Mouse (Mus musculus): ENCODE data around the gene Cilp2. TPM values are rescaled to one million over a fixed set of nuclear protein-coding genes. Genes with fewer than 3 reads are reported as not detected.

The Cilp2 gene
- total RNA-seq, 1 experiment: 7.3 TPM

DNA sequence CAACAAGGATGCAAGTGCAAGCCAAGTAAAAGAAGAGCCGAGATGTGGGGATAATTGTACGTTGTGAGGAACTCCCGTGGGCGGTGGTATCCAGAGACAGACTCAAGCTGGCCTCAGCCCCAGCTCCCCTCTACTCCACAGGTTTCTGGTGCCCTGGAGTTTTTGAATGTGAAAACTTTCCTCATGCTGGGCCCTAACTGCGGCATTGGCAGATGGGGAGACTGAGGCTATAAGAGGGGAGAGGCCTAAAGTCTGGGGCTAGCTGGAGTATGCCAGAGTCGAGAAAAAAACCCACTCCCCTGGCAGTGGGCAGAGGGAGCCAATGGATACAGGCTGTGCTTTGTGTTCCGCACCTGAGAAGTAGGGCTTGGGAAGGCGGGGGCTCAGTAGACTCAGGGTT is 16.6 kb upstream of the Cilp2 start:
- H3K36me3 ChIP-seq (ENCODE audit: control insufficient read depth, insufficient read depth, low read length, poor library complexity, severe bottlenecking): peaks cover 12% of the 10 kb centered on the region
- H3K4me3 ChIP-seq (ENCODE audit: insufficient read depth in 1 of 2, low read depth in 1 of 2, low read length in 2 of 2, poor library complexity in 1 of 2, severe bottlenecking in 1 of 2): no peak overlapping the region
- in situ Hi-C loops (cut with MboI; ENCODE audit: low sequenced_read_pairs in 2 of 2, unreplicated experiment in 2 of 2): no loop called here
- no peaks in the 10 kb centered on the region for H3K9me3 ChIP-seq (ENCODE audit: control insufficient read depth, insufficient read depth, low read depth, low read length)
- no peak overlapping the region for H3K27ac ChIP-seq (ENCODE audit: insufficient read depth, low read depth, low read length, poor library complexity, severe bottlenecking)
- no peak for DNase-seq (ENCODE audit: low read depth, low spot score)
- TF ChIP-seq CHD2 (IDR thresholded peaks at IDR 0.05; ENCODE audit: low read depth, low read length): no peak
- no peak for TF ChIP-seq HCFC1 (IDR thresholded peaks at IDR 0.05; ENCODE audit: borderline replicate concordance, insufficient read depth, low read length)
- TF ChIP-seq ZNF384 (IDR thresholded peaks at IDR 0.05; ENCODE audit: low read depth, low read length): no peak
- no peak for TF ChIP-seq ZC3H11A (IDR thresholded peaks at IDR 0.05; ENCODE audit: borderline replicate concordance, low read depth, low read length)
- TF ChIP-seq MAFK (IDR thresholded peaks at IDR 0.05; ENCODE audit: insufficient read depth, low read depth, low read length): no peak
- peak overlapping the region; percentile 76; the same call in 1 of the 2 replicates for H3K9ac ChIP-seq (ENCODE audit: insufficient read depth, low read depth, low read length, poor library complexity, severe bottlenecking)
- peaks cover 0 to 15% of the 10 kb centered on the region in 2 experiments; a peak in 2 of 4 replicates for H3K4me1 ChIP-seq (ENCODE audit: control insufficient read depth in 2 of 2, insufficient read depth in 2 of 2, low read length in 2 of 2, poor library complexity in 1 of 2)

DNA sequence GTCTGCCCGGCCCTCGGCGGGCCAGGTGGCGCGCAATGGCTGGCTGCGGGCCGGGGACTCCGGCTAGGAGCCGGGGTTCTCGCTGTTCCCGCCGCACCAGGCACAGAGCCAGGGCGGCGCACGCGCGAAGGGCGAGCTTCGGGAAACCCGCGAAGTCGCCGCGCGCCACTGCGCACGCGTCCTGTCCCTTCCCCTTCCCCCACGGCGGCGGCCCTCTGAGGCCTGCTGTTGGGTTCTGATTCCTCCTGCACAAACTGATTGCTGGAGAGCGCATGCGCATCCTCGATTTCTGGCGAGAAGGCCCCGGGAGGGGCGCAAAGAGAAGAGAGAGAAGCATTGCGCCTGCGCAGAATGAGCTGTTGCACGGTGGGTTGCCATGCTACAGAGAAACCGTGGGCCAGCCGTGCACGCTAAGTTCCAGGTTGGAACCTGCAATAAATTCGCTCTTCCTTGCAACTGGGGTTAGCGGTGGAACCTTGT is 15.6 kb upstream of the Cilp2 start:
- Histone ChIP-seq H3K27ac (ENCODE audit: insufficient read depth, low read depth, low read length, poor library complexity, severe bottlenecking) (peak overlapping the region; percentile 64), H3K4me3 (ENCODE audit: insufficient read depth in 1 of 2, low read depth in 1 of 2, low read length in 2 of 2, poor library complexity in 1 of 2, severe bottlenecking in 1 of 2) (peak overlapping the region; percentile 65 to 67), H3K4me1 (ENCODE audit: control insufficient read depth in 2 of 2, insufficient read depth in 2 of 2, low read length in 2 of 2, poor library complexity in 1 of 2) (peaks cover 0 to 15% of the 10 kb centered on the region in 2 experiments; a peak in 2 of 4 replicates), H3K36me3 (ENCODE audit: control insufficient read depth, insufficient read depth, low read length, poor library complexity, severe bottlenecking) (peaks cover 4% of the 10 kb centered on the region), H3K9me3 (ENCODE audit: control insufficient read depth, insufficient read depth, low read depth, low read length) (no peaks in the 10 kb centered on the region), H3K9ac (ENCODE audit: insufficient read depth, low read depth, low read length, poor library complexity, severe bottlenecking) (peak overlapping the region; percentile 92)
- TF ChIP-seq ZC3H11A (IDR thresholded peaks at IDR 0.05; ENCODE audit: borderline replicate concordance, low read depth, low read length): no peak
- no peak for TF ChIP-seq HCFC1 (IDR thresholded peaks at IDR 0.05; ENCODE audit: borderline replicate concordance, insufficient read depth, low read length)
- TF ChIP-seq ZNF384 (IDR thresholded peaks at IDR 0.05; ENCODE audit: low read depth, low read length): no peak
- TF ChIP-seq MAFK (IDR thresholded peaks at IDR 0.05; ENCODE audit: insufficient read depth, low read depth, low read length): no peak
- no peak for TF ChIP-seq CHD2 (IDR thresholded peaks at IDR 0.05; ENCODE audit: low read depth, low read length)
- in situ Hi-C loops (cut with MboI; ENCODE audit: low sequenced_read_pairs in 2 of 2, unreplicated experiment in 2 of 2): no loop called here
- peak; percentile 100 for DNase-seq (ENCODE audit: low read depth, low spot score)

DNA sequence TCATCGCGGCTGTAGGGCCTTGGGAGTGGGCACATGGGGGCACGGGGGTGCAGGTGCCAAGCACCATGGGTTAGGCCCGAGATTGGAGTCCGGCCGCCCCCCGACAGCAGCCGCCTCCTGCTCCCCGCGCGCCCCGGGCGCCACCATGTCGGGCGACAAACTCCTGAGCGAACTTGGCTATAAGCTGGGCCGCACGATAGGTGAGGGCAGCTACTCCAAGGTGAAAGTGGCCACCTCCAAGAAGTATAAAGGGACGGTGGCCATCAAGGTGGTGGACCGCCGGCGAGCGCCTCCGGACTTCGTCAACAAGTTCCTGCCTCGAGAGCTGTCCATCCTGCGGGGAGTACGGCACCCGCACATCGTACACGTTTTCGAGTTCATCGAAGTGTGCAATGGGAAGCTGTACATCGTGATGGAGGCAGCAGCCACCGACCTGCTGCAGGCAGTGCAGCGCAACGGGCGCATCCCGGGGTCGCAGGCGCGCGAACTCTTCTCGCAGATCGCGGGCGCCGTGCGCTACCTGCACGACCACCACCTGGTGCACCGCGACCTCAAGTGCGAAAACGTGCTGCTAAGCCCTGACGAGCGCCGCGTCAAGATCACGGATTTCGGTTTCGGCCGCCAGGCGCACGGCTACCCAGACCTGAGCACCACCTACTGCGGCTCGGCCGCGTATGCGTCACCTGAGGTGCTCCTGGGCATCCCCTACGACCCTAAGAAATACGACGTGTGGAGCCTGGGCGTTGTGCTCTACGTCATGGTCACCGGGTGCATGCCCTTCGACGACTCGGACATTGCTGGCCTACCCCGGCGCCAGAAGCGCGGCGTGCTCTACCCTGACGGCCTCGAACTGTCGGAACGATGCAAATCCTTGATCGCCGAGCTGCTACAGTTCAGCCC is 14.9 kb upstream of the Cilp2 start, which contains the start of the genes Tssk6, Ndufa13 and Yjefn3:
TSS of gene Tssk6 (plus strand) at position 22 of the 900 bp plus-strand sequence.
TSS of gene Ndufa13 (minus strand) at position 396 of the 900 bp plus-strand sequence.
TSS of gene Yjefn3 (minus strand) at position 550 of the 900 bp plus-strand sequence.
- H3K9ac ChIP-seq (ENCODE audit: insufficient read depth, low read depth, low read length, poor library complexity, severe bottlenecking): peak within 1 kb of the TSS; percentile 92
- DNase-seq (ENCODE audit: low read depth, low spot score): no peak
- H3K36me3 ChIP-seq (ENCODE audit: control insufficient read depth, insufficient read depth, low read length, poor library complexity, severe bottlenecking): peaks cover 5% of the 10 kb centered on the region
- peaks cover 0 to 16% of the 10 kb centered on the region in 2 experiments; a peak in 2 of 4 replicates for H3K4me1 ChIP-seq (ENCODE audit: control insufficient read depth in 2 of 2, insufficient read depth in 2 of 2, low read length in 2 of 2, poor library complexity in 1 of 2)
- TF ChIP-seq ZC3H11A (IDR thresholded peaks at IDR 0.05; ENCODE audit: borderline replicate concordance, low read depth, low read length) (no peak), HCFC1 (IDR thresholded peaks at IDR 0.05; ENCODE audit: borderline replicate concordance, insufficient read depth, low read length) (no peak), MAFK (IDR thresholded peaks at IDR 0.05; ENCODE audit: insufficient read depth, low read depth, low read length) (no peak)
- H3K4me3 ChIP-seq (ENCODE audit: insufficient read depth in 1 of 2, low read depth in 1 of 2, low read length in 2 of 2, poor library complexity in 1 of 2, severe bottlenecking in 1 of 2): peak within 1 kb of the TSS; percentile 72 to 87
- H3K9me3 ChIP-seq (ENCODE audit: control insufficient read depth, insufficient read depth, low read depth, low read length): no peaks in the 10 kb centered on the region
- peak within 1 kb of the TSS; percentile 64 for H3K27ac ChIP-seq (ENCODE audit: insufficient read depth, low read depth, low read length, poor library complexity, severe bottlenecking)
- in situ Hi-C loops (cut with MboI; ENCODE audit: low sequenced_read_pairs in 2 of 2, unreplicated experiment in 2 of 2): no loop called here

DNA sequence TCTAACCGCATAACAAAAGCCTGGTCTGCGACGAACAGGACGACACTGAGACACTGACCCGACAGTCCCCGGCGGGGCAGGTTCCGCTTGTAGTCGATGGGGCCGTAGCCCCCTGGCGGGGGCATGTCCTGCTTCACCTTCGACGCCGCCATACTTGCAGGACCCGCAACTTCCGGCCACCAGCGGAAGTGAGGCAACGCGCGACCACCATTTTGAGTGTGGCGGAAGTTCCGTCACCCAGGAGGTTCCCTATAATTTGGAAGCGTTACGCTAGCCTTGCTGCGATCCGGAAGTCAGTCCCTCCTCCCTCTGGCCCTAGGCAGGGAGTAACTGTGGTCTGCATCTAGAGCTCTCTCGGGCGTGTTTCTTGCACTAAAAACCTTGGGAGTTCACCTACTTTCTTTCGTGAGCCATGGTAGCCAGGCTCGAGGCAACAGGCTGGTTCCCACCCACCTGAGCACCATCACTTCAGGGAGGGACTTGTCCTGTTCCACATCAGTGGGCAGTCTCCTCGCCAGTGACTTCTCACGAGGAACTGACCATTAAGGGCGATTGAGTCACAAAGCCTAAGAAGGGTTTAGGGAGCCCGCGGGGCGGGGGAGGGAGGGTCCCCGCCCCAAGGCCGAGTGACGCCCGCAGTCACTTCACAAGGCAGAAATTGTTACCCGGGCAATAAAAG is 14.1 kb upstream of the Cilp2 start:
- DNase-seq (ENCODE audit: low read depth, low spot score): peak; percentile 91
- in situ Hi-C loops (cut with MboI; ENCODE audit: low sequenced_read_pairs in 2 of 2, unreplicated experiment in 2 of 2): no loop called here
- Histone ChIP-seq H3K9me3 (ENCODE audit: control insufficient read depth, insufficient read depth, low read depth, low read length) (no peaks in the 10 kb centered on the region), H3K9ac (ENCODE audit: insufficient read depth, low read depth, low read length, poor library complexity, severe bottlenecking) (peak overlapping the region; percentile 92), H3K4me3 (ENCODE audit: insufficient read depth in 1 of 2, low read depth in 1 of 2, low read length in 2 of 2, poor library complexity in 1 of 2, severe bottlenecking in 1 of 2) (peak overlapping the region; percentile 72 to 87), H3K27ac (ENCODE audit: insufficient read depth, low read depth, low read length, poor library complexity, severe bottlenecking) (peak overlapping the region; percentile 56), H3K4me1 (ENCODE audit: control insufficient read depth in 2 of 2, insufficient read depth in 2 of 2, low read length in 2 of 2, poor library complexity in 1 of 2) (peaks cover 0 to 16% of the 10 kb centered on the region in 2 experiments; a peak in 2 of 4 replicates), H3K36me3 (ENCODE audit: control insufficient read depth, insufficient read depth, low read length, poor library complexity, severe bottlenecking) (peaks cover 10% of the 10 kb centered on the region)
- TF ChIP-seq HCFC1 (IDR thresholded peaks at IDR 0.05; ENCODE audit: borderline replicate concordance, insufficient read depth, low read length): peak; percentile 97
- TF ChIP-seq MAFK (IDR thresholded peaks at IDR 0.05; ENCODE audit: insufficient read depth, low read depth, low read length): no peak
